Mouse (Mus musculus) mature B cell (primary cell): ENCODE measurements around the gene Lrg1.
"Not testable (repeated sequence)": the region's sequence is repeated elsewhere in the genome, so short reads cannot be mapped to it uniquely, and the experiment has no call there.

Experiments
- in situ Hi-C: fragments of 300-500 bp; cut with MboI; formaldehyde crosslinking; loops from 2 replicates; pipeline ENCODE4 v1.14.3; 2019

The Lrg1 gene

DNA sequence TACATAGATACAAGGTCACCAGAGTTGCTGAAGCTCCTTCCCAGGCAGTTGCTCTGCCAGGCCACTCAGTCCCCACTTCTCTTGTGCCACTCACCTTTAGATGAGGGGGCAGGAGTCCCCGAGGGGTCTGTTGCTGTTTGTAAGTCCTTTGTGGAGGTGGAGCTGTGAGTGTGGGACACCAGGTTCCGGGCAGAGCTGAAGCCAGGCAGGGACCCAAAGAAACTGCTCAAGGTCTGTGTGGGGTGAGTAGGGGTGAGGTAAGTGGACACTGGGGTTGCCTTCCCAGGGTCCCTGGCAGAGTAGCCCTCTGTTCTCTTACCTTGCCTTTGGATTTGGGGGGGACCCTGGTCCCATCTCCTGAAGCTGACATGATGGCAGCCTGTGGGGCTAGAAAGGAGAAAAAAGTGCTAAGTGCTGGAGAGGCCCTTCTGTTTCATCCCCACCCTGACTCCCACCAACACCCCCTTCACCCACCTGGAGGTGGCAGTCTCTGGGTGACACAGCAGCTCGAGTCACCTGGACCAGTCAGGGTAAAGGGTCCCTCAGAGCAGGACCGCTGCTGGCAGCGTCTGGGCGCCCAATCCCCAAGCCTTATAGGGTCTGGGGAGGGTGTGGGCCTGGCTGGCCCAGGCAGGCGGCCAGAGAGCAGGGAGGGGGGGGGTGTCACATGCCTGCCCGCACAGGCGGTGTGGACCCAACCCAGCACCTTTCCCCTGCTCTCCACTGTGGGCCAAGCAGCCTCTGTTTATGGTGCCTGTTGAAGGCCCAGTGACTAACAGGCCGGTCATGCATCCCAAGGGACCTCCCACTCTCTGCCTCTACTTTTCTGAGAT, 12.4 kb downstream of the Lrg1 start, which contains the start of gene Plin4:
Plin4 (minus strand) TSS at position 585 of the 833 bp plus-strand sequence.
- in situ Hi-C loops: no loop called here

DNA sequence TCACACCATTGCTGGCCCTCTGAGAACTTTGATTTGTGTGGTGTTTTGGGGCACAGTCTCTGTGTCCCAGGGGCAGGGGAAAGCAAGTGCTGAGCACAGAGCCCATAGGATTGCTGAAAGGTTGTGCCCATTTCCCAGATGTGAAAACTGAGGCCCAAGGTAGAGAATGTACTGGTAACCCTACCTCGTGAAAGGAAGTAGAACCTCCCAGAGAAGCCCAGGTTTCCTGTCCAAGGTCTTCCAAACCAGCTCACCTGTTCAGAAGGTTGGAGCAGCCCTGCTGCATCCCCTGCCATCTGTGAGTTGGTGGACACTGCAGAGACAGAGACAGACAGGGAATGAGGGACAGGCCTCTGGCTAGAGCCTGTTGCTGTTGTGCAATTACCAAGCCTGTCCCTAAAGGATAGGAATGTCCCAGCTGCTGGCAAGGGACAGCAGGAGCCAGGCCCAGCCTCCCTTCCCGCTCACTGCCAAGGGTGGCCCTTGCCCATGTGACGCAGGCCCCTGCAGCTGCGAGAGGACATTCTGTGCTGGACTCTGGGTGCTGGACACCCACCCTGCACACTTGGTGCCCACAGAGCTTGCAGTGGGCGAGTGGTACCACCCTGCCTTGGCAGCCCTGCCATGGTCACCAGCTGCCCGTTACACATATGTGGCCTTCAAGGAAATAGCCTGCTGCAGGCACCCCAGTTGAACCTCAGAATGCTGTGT, 13.3 kb downstream of the Lrg1 start:
- in situ Hi-C loops: no loop called here

DNA sequence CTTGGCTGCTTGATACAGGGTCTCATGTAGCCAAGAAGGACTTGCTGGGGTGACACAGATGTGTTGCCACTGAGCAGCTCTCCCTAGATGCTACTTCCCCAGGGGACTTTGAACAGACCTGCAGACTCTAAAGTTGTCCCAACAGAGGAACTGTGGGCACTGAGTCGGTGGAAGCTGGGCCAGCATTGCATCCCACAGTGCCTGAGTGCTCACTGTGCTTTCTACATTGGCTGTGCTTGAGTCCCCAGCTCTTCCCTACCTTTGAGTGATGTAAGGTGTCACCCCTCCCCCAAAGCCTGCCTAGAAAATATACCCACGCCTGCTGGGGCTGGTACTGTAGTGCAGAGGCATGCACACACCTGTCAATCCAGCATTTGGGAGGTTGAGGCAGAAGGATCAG, 14.1 kb downstream of the Lrg1 start:
- in situ Hi-C loops: no loop called here

DNA sequence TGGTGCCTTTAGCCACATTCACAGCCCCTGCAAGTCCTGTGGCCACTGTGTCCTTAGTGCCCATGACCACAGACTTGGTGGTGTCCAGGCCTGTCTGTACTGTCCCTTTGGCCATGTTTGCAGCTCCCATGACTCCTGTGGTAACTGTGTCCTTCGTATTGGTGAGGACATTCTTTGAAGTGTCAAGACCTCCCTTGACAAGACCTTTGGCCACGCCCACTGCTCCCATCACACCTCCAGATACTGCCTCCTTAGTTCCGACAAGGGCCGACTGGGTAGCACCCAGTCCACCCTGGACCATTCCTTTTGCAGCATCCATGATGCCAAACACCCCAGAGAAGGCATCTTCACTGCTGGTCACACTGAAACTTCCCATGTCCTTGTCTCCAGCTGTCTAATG, 14.8 kb downstream of the Lrg1 start:
- in situ Hi-C loops: no loop called here

DNA sequence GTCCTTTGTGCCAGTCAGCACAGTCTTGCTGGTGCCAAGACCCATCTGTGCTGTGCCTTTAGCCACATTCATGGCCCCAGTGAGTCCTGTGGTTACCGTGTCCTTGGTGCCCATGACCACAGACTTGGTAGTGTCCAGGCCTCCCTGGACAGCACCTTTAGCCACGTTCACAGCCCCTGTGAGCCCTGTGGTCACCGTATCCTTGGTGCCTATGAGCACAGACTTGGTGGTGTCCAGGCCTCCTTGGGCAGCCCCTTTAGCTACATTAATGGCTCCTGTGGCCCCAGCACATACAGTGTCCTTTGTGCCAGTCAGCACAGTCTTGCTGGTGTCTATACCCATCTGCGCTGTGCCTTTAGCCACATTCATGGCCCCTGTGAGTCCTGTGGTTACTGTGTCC, 15.4 kb downstream of the Lrg1 start:
- in situ Hi-C loops: not testable (repeated sequence)

DNA sequence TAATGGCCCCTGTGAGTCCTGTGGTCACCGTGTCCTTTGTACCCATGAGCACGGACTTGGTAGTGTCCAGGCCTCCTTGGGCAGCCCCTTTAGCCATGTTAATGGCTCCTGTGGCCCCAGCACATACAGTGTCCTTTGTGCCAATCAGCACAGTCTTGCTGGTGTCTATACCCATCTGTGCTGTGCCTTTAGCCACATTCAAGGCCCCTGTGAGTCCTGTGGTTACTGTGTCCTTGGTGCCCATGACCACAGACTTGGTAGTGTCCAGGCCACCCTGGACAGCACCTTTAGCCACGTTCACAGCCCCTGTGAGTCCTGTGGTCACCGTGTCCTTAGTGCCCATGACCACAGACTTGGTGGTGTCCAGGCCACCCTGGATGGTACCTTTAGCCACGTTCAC, 17.0 kb downstream of the Lrg1 start:
- in situ Hi-C loops: not testable (repeated sequence)

DNA sequence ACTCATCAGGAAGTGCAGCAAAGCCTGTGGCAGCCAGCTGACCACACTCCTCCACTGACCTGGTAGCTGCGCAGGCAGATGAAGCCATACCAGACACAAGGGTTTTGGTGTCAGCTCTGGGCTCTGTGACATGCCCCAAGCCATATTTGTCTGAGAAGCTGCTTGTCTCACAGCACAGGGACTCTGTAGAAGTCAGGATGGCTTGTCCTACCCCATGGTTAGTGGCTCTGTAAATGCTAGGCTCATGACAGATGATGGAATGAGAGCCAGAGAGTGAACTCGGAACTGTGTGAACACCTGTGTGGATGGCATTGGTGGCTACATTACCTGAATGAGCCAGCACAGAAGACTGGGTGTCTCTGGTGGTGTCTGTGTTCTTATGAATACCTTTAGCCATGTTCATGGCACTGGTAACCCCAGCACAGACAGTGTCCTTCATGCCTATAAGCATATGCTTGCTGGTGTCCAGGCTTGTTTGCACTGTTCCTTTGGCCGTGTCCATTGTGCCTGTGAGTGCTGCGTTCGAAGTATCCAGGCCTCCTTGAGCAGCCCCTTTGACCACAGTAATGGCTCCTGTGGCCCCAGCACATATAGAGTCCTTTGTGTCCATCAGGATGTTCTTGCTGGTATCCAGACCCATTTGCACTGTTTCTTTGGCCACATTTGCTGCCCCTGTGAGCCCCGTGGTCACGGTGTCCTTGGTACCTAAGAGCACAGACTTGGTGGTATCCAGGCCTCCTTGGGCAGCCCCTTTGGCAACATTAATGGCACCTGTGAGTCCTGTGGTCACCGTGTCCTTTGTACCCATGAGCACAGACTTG, 18.1 kb downstream of the Lrg1 start:
- in situ Hi-C loops: no loop called here

DNA sequence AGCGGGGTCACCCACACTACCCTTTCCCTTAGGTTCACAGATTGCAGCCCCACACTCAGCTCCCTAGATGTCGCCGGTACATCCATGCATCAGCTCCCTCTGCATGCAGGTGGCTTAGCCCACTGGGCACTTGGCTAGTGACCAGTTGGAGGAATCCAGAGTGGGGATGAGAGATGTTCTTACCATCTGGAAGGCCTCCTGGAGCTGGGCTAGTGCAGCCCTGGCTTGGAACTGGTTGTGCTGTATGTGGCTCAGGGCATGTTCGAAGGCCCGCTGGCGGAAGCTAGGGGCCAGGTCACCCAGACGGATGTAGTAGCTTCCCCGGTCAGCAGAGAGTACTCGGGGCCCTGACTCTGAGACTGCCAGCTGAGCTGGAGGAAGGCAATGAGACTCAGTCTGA, 18.9 kb downstream of the Lrg1 start:
- in situ Hi-C loops: no loop called here

DNA sequence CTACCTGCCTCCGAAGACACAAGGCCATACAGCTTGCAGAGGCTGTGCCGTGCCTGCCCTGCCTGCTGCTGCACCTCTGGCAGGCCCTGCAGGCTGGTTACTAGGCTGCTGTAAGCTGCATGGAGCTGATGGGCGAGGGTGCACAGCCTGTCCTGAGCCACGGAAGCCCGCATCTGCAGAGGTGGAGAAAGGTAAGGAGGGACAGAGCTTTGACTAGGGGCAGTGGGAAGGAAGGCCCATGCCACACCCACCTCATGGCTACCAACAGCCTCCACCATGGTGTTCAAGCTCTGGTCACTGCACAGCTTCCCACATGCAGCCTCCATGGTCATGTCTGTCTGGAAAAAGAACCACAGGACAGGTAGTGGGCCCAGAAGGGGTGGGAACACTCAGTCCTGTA, 19.6 kb downstream of the Lrg1 start:
- in situ Hi-C loops: no loop called here

DNA sequence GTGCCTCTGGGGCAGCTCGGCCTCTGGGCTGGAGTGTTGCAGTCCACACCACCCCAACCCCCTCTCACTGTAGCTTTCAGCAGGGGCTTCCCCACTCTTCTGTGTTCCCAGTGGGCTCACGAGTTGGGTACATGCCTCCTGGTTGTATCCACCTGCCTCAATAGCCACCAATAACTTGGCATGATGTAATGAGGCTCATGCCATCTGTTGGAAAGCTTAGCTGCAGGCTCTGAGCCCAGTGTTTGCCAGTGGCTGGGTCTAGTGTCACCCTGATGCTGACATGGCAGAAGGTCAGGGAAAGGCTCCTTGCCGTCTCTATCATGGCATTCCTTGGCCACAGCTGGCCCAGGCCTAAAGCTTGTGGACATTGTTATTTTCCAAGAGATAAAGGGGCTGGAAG, 21.0 kb downstream of the Lrg1 start:
- in situ Hi-C loops: no loop called here

DNA sequence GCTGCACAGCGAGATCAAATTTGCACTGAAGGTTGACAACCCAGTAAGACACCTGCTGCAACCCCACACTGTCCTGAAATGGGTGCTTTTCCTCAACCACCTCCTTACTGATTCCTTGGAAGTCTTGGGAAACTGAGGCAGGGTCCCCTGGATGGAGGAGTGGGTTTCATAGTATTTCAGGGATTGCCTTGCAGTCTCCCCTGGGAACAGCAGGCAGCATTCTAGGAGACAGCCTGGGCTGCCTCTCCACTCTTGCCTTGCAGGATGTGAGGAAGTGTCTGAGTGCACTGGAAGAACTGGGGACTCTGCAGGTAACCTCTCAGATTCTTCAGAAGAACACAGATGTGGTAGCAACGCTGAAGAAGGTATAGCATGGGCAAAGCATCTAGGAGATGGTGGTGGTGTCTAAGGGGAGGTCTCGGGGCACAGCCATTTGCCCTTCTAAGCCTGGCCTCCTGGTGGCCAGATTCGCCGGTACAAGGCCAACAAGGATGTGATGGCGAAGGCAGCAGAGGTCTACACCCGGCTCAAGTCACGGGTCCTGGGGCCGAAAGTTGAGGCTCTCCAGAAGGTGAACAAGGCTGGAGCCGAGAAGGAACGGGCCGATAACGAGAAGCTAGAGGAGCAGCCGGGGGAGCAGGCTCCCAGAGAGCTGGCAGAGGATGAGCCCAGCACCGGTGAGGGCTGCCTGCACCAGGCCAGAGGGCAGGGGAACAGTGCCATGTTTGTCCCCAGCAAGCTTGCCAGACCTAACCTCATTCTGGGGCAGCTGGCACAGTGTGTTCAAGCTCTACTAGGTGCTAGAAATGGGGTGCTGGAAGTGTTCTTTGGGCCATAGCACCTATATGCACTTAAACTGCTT, 22.9 kb downstream of the Lrg1 start:
- in situ Hi-C loops: no loop called here

DNA sequence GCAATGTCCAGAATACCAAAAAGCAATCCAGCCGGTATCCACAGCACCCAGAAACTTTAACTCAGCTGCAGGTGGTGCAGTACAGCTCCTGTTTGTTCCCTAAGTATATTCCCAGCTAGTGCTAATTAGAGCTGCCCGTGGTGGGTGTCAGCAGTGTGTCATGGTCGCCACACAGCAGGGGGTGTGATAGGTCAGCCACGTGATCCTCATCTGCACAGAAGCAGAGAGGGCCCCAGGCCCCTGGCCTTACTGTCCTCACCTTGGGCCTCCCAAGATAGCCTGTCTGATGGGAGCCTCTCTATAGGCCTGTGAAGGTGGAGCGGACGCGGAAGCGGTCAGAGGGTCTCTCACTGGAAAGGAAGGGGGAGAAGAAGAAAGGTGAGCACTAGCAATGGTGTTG, 23.6 kb downstream of the Lrg1 start:
- in situ Hi-C loops: no loop called here

DNA sequence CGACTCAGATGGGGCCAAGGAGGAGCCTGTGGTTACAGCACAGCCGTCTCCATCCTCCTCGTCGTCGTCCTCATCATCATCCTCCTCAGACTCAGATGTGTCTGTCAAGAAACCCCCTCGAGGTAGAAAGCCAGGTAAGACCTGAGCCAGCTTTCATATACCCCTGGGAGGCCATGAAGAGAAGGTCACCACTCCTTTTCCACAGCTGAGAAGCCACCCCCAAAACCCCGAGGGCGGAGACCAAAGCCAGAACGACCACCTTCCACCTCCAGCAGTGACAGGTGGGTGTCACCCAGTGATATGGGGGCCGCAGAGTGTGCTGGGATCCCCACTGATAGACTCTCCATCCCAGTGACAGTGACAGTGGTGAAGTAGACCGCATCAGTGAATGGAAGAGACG, 24.9 kb downstream of the Lrg1 start:
- in situ Hi-C loops: no loop called here

DNA sequence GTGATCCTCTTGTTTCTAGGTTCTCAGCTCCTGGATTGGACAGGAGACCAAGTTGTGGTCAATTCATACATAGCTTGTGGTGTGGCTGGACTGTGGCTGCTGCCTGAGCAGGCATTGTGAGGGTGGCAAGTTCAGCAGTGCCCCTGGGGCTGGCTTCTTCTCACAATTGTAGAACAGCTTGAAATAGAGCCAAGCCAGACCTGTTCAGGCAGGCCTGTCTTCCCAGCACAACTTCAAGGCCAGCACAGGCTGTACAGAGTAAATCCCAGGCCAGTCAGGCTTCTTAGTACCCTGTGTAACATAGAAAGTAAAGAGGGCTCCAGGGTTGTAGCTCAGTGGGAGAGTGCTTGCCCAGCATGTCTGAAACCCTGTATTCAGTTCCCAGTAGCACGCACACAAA, 29.0 kb downstream of the Lrg1 start:
- in situ Hi-C loops: no loop called here

DNA sequence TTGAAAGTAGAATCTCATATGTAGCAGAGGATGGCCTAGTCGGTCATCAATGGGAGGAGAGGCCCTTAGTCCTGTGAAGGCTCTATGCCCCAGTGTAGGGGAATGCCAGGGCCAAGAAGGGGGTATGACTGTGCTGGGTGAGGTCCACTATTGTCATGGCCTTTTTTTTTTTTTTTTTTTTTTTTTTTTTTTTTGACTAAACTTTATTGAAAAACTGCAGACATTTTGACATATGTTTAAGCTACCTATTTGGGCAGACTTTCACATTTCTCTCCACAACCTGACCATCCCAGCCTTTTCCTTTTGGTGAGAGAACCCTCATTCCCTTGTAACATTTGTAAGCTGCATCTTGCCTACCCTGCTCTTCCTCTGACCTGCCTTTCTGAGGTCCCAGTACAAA, 29.5 kb downstream of the Lrg1 start:
- in situ Hi-C loops: no loop called here

DNA sequence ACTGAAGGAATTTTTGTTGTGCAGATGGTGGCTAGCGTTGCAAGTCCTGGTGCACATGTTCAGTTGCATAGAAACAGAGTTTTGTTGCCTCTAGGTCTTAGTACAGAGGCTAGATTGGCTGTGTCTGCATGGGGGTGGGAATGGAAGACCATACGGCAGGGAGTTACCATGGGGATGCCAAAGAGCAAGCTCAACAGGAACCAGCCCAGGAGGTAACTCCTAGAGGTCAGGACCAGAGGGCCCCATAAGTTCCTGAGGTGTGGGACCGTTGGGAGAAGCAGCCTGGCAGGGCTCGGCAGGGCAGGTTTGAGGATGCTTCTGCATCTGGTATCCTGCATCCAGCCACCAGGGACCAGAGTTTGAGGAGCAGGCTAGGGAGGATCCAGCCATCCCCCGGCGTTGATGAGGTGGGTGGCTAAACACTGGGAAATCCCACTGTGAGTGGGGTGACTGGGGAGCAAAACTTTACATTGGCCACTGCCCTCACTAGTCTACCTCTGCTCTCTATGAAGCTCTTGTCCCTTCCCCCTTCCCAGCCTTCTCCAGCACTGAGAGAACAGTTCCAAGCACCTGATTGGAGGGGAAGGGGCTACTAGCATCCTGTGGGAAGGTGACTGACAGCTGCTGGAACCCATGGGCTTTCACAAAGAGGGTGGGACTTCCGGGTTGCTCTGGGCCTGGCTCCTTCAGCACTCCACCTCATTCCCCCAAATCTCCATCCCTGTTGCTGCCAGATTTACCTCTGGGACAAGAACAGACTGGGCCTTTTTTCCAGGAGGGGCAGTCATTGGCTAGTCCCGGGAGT, 40.8 kb downstream of the Lrg1 start:
- in situ Hi-C loops: no loop called here

DNA sequence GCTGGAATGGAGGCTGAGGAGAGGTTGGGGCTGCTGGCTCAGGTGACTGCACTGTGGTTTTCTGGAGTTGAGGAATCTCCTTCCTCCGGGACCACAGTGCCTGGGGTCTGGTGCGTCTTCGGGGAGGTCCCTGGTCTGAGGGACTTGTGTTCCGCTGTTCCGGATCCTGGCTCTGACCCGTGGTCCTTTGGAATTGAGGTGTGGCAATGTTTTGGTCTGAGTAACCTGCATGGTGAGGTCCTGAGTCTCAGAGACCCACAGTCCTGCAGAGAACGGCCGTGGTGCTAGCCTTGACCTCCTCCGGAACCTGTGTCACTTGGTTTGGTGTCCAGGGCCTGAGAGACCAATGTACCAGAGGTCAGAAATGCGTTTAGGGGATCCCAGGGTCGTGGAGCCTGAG, 41.9 kb downstream of the Lrg1 start:
- in situ Hi-C loops: no loop called here

DNA sequence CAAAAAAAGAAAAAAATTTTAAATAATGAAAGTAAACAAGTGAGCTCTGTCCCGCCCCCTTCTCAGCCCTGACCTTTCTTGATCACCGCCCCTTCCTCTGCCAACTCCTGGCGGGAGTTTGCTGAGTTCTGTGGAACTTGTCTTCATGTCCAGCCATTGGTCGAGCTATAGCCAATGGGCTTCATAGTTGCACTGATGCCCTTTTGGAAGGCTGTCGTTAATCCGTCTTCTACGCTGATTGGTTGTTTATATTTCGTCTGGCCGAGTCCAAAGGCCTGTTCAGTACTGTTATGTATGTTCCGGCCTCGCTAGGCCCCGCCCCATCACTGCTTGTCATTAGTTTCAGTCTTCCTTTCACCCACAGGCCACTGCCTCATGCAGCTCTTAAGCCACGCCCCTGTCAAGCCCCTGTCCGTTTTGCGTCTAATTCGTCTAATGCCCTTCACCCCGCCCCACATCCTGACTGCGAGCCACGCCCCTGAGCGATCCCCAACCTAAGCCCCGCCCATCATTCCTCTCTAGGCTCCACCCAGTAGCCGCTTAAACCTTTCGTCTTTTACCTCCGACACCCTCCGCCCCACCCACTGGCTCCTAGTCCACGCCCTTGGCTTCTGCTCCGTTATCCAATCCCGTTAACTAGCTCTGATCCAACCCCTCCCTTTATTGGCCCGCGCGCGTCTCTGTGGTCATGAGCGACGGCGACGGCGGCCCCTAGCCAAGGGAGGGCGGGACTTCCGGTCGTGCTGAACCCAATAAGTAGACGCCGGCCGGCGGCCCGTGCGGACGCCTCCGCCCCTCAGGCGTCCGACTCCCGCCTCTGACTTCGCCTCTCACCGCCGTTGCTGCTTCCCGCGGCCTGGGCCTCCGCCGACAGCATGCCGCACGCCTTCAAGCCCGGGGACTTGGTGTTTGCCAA, 42.7 kb downstream of the Lrg1 start, which contains the start of gene Hdgfl2:
Hdgfl2 (plus strand) TSS at position 755 of the 916 bp plus-strand sequence.
- in situ Hi-C loops: no loop called here

DNA sequence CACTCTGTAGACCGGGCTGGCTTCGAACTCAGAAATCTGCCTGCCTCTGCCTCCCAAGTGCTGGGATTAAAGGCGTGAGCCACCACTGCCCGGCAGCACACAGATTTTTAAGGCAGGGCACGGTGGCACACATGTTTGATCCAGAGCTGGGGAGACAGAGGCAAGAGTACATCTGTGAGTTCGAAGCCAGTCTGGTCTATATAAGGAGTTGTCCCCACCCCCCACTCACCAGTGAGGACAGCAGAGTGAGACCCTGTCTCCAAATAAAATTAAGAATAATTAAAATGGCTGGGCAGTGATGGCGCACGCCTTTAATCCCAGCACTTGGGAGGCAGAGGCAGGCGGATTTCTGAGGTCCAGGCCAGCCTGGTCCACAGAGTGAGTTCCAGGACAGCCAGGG, 43.4 kb downstream of the Lrg1 start:
- in situ Hi-C loops: not testable (repeated sequence)

DNA sequence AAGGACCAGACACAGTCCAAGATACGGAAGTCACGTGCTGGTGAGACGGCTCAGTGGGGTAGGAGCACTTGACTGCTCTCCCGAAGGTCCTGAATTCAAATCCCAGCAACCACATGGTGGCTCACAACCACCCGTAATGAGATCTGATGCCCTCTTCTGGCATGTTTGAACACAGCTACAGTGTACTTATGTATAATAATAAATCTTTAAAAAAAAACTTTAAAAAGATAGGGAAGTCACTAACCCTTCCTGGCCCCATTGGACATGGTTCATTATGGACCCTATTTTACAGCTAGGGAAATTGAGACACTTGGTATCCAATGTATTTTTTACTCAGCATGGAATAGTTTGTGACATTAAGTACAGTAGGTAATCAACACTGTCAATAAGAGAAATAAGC, 44.3 kb downstream of the Lrg1 start:
- in situ Hi-C loops: no loop called here
